Mouse (Mus musculus) bone marrow, adult 2 months (tissue): Measurements from ENCODE around the gene Neu3.

Experiments
- CTCF ChIP-seq: fragments of 200-500 bp; IDR thresholded peaks from 2 replicates; pipeline ENCODE4 v1.5.1; 2011; ENCODE audit warnings: low read length, control low read depth; ENCODE audit not compliant: control insufficient read depth, insufficient read depth
- POLR2A ChIP-seq: fragments of 200-500 bp; IDR thresholded peaks from 2 replicates; pipeline ENCODE4 v1.6.1; 2011; ENCODE audit warnings: low read depth, mild to moderate bottlenecking, control low read depth, low read length, borderline replicate concordance; ENCODE audit not compliant: control insufficient read depth

DNA sequence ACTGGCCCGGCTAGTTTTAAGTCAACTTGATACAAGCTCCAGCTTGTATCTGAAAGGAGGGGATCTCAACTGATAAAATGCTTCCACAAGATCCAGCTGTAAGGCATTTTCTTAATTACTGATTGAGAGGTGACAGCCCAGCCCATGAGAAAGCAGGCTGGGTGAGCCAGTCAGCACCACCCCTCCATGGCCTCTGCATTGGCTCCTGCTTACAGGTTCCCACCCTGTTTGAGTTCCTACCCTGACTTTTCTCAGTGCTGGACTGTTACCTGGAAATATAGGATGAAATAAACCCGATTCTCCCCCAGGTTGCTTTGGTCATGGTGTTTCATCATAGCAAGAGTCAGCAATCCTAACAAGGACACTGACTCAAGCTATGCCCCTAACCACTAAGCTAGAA is 6.3 kb downstream of the Neu3 start:
- TF ChIP-seq POLR2A (no peak), CTCF (no peak)
